Mouse (Mus musculus): Measurements from ENCODE around the gene Prtg. TPM values are rescaled to one million over a fixed set of nuclear protein-coding genes. Genes with fewer than 3 reads are reported as not detected.

The Prtg gene
- polyA plus RNA-seq, 1 experiment from 2014 or later: 0.84 TPM

DNA sequence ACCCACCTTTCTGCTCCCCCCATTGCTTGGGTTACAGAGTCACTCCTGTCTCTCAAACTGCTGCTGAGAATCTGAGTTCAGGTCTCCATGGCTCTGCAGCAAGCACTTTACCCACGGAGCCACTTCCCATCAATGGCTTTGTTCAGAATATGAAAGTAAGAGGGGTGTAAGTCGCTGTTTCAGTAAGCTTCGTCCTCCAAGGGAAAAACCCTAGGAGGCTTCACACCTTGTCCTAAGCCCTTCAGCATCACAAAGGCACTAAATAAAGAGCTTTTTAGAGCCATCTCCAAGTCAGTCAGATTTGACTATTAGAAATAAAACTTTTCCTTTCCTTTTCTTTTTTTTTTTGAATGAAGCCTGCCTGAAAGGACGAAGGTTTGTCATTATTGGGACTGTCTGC is 3.4 kb upstream of the Prtg start:
- Histone ChIP-seq H3K27ac (ENCODE audit: low read depth) (no peak overlapping the region), H3K36me3 (ENCODE audit: control insufficient read depth, insufficient read depth, low read length) (no peaks in the 10 kb centered on the region), H3K9ac (ENCODE audit: low read length) (no peak overlapping the region), H3K4me2 (ENCODE audit: low read length) (no peak overlapping the region), H3K9me3 (ENCODE audit: control insufficient read depth, low read length) (no peaks in the 10 kb centered on the region), H3K27me3 (replicated peaks; ENCODE audit: control insufficient read depth, insufficient read depth, low read length) (no peaks in the 10 kb centered on the region), H3K4me1 (replicated peaks; ENCODE audit: control insufficient read depth, insufficient read depth, low read length) (peaks cover 11% of the 10 kb centered on the region), H3K4me3 (ENCODE audit: low read depth, low read length) (no peak overlapping the region)
- ATAC-seq (replicated peaks; ENCODE audit: low FRiP score, low TSS enrichment, low read depth) (no peak), DNase-seq (ENCODE audit: low spot score) (no peak)
- 52% methylated on average over 4 of the region's 4 CpGs for WGBS

DNA sequence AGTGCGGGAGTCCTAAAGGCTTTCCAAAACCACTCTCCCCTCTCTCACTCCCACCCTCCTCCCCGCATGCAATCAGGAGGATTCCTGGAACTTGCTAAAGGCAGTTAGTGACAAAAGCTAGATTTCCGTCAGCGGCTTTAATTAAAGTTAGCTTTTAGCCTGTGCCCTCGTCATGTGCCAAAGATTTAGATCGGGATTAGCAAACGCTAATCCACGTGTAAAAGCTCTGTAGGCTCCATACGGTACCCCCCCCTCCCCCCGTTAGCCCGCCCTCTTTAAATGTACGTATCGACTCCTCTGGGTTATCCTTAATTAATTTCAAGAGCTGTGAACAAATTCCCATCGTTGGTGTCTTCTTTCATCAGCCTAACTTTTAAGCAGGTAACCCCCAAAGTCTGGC is 528 bp upstream of the Prtg start:
- H3K4me1 ChIP-seq (replicated peaks; ENCODE audit: control insufficient read depth, insufficient read depth, low read length): peaks cover 19% of the 10 kb centered on the region
- peak overlapping the region; percentile 97 for H3K4me2 ChIP-seq (ENCODE audit: low read length)
- H3K27me3 ChIP-seq (replicated peaks; ENCODE audit: control insufficient read depth, insufficient read depth, low read length): no peaks in the 10 kb centered on the region
- H3K9me3 ChIP-seq (ENCODE audit: control insufficient read depth, low read length): no peaks in the 10 kb centered on the region
- no peak for DNase-seq (ENCODE audit: low spot score)
- no peak for ATAC-seq (replicated peaks; ENCODE audit: low FRiP score, low TSS enrichment, low read depth)
- H3K36me3 ChIP-seq (ENCODE audit: control insufficient read depth, insufficient read depth, low read length): no peaks in the 10 kb centered on the region
- no peak overlapping the region for H3K4me3 ChIP-seq (ENCODE audit: low read depth, low read length)
- WGBS: 17% methylated on average over 14 of the region's 14 CpGs
- no peak overlapping the region for H3K27ac ChIP-seq (ENCODE audit: low read depth)
- H3K9ac ChIP-seq (ENCODE audit: low read length): no peak overlapping the region

DNA sequence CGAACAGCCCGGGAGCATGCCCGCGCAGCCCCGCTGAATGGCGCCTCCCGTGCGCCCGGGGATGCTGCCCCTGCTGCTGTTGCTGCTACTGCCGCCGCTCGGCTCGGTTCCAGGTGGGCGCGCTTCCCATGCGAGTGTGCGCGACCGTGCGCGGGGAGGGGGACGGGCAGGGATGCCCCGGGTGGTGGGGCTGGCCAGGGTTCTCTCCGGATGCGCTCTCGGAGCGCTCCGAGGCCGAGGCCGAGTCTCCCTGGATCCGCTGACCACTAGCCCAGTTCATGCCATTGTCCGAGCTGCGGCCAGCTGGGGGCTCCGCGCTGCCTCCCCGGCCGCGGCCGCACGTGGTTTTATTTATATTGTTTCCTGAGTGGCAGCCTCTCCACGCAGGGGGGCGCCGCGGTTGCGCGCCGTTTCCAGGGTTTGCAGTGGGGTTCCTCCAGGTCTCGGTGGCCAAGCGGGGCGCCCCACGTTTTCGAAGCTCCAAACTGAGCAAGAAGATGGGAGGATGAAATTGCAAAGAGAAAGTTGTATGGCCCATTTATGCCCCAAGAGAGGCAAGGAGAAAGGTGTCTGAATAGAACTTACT is 839 bp downstream of the Prtg start:
- H3K9ac ChIP-seq (ENCODE audit: low read length): peak overlapping the region; percentile 71
- peak overlapping the region; percentile 79 for H3K27ac ChIP-seq (ENCODE audit: low read depth)
- H3K4me3 ChIP-seq (ENCODE audit: low read depth, low read length): peak overlapping the region; percentile 63
- H3K4me1 ChIP-seq (replicated peaks; ENCODE audit: control insufficient read depth, insufficient read depth, low read length): peaks cover 22% of the 10 kb centered on the region
- ATAC-seq (replicated peaks; ENCODE audit: low FRiP score, low TSS enrichment, low read depth) (peak; percentile 80), DNase-seq (ENCODE audit: low spot score) (peak; percentile 86)
- H3K36me3 ChIP-seq (ENCODE audit: control insufficient read depth, insufficient read depth, low read length): no peaks in the 10 kb centered on the region
- no peaks in the 10 kb centered on the region for H3K27me3 ChIP-seq (replicated peaks; ENCODE audit: control insufficient read depth, insufficient read depth, low read length)
- H3K4me2 ChIP-seq (ENCODE audit: low read length): peak overlapping the region; percentile 97
- no peaks in the 10 kb centered on the region for H3K9me3 ChIP-seq (ENCODE audit: control insufficient read depth, low read length)
- WGBS: 0% methylated on average over 44 of the region's 52 CpGs

DNA sequence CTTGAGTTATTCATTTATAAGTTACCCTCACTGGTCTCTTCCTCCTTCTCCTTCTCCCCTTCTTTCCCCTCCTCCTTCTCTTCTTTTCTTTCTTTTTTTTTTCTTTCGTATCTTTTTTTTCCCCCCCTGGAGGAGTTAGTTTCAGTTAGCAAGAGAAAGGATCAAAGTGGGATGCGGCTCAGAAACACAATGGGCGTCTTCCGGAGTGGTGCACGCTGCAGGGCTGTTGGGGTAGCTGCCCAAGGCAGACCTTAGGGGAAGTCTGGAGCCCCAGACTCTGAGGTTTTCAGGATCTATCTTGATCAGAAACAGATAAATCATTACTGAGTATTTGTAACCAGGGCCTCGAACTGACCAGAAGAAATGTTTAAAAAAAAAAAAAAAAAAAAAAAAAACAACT is 1.5 kb downstream of the Prtg start:
- no peak overlapping the region for H3K27ac ChIP-seq (ENCODE audit: low read depth)
- no peaks in the 10 kb centered on the region for H3K9me3 ChIP-seq (ENCODE audit: control insufficient read depth, low read length)
- no peaks in the 10 kb centered on the region for H3K27me3 ChIP-seq (replicated peaks; ENCODE audit: control insufficient read depth, insufficient read depth, low read length)
- peak overlapping the region; percentile 97 for H3K4me2 ChIP-seq (ENCODE audit: low read length)
- H3K36me3 ChIP-seq (ENCODE audit: control insufficient read depth, insufficient read depth, low read length): no peaks in the 10 kb centered on the region
- ATAC-seq (replicated peaks; ENCODE audit: low FRiP score, low TSS enrichment, low read depth) (no peak), DNase-seq (ENCODE audit: low spot score) (no peak)
- H3K9ac ChIP-seq (ENCODE audit: low read length): peak overlapping the region; percentile 71
- H3K4me1 ChIP-seq (replicated peaks; ENCODE audit: control insufficient read depth, insufficient read depth, low read length): peaks cover 28% of the 10 kb centered on the region
- H3K4me3 ChIP-seq (ENCODE audit: low read depth, low read length): peak overlapping the region; percentile 63
- WGBS: 3% methylated on average over 6 of the region's 6 CpGs

DNA sequence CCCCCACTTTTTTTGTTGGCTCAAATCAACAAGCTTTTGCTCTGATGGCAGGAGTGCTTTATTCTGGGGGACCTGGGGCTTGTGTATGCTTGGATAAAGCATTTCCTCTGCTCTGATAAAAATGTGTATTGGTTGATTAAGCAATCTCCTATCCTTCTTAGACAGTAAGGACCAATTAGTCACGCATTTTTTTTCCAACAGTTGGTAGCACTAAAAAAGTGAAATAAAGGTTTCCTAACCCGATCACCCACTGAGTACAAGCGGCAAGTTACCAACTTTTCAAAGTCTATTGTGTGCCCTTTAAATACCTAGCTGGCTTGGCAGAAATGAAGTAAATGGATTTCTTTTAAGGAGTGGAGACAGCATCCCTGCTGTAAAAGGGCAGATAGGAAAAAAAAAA is 1.9 kb downstream of the Prtg start:
- peaks cover 29% of the 10 kb centered on the region for H3K4me1 ChIP-seq (replicated peaks; ENCODE audit: control insufficient read depth, insufficient read depth, low read length)
- no peak overlapping the region for H3K27ac ChIP-seq (ENCODE audit: low read depth)
- H3K4me2 ChIP-seq (ENCODE audit: low read length): peak overlapping the region; percentile 97
- WGBS: 32% methylated on average over 3 of the region's 3 CpGs
- H3K9ac ChIP-seq (ENCODE audit: low read length): no peak overlapping the region
- H3K4me3 ChIP-seq (ENCODE audit: low read depth, low read length): peak overlapping the region; percentile 63; the same call in 1 of the 2 replicates
- DNase-seq (ENCODE audit: low spot score) (no peak), ATAC-seq (replicated peaks; ENCODE audit: low FRiP score, low TSS enrichment, low read depth) (no peak)
- H3K36me3 ChIP-seq (ENCODE audit: control insufficient read depth, insufficient read depth, low read length): no peaks in the 10 kb centered on the region
- no peaks in the 10 kb centered on the region for H3K9me3 ChIP-seq (ENCODE audit: control insufficient read depth, low read length)
- H3K27me3 ChIP-seq (replicated peaks; ENCODE audit: control insufficient read depth, insufficient read depth, low read length): no peaks in the 10 kb centered on the region

DNA sequence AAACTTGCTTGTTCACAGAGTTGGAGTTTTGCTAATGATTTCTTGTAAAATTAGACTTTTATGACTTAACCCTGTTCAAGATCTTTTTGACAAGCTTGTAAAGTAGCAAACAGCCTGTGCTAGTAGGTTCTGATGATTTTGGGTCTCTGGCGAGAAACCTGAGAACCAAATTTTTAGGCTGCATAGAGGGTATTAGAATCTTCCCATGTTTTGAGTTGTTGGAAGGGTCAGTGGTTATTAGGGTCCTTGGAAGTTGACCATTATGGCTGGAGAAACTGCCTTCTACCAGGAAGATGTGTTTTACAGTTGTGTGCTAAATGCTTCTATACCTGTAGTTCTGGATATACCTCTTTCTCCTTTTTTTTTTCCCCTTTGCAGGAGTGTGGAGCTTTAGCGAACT is 2.4 kb downstream of the Prtg start:
- Histone ChIP-seq H3K9me3 (ENCODE audit: control insufficient read depth, low read length) (no peaks in the 10 kb centered on the region), H3K36me3 (ENCODE audit: control insufficient read depth, insufficient read depth, low read length) (no peaks in the 10 kb centered on the region), H3K4me1 (replicated peaks; ENCODE audit: control insufficient read depth, insufficient read depth, low read length) (peaks cover 29% of the 10 kb centered on the region), H3K4me2 (ENCODE audit: low read length) (no peak overlapping the region), H3K9ac (ENCODE audit: low read length) (no peak overlapping the region), H3K4me3 (ENCODE audit: low read depth, low read length) (no peak overlapping the region), H3K27ac (ENCODE audit: low read depth) (no peak overlapping the region), H3K27me3 (replicated peaks; ENCODE audit: control insufficient read depth, insufficient read depth, low read length) (no peaks in the 10 kb centered on the region)
- ATAC-seq (replicated peaks; ENCODE audit: low FRiP score, low TSS enrichment, low read depth) (no peak), DNase-seq (ENCODE audit: low spot score) (no peak)
- WGBS: 67% methylated on average over 2 of the region's 2 CpGs

DNA sequence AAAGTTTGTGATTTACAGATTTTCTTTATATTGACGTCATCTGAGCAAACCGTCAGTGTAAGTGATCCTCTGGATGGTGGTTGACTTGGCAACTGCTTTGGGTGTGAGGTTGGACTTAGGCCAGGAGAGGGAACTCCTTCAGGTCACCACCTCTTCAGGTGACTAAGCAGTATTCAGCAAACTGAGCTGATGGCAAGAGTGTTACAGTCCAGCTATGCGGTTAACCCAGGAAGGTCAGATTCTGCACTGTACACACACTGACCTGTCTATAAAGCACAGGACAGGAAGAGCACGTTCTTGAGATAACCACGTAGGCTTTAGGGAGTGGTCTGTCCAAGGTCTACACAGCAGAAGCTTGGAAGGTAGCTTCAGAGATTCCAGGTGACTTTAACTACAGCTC is 3.9 kb downstream of the Prtg start:
- Histone ChIP-seq H3K27ac (ENCODE audit: low read depth) (no peak overlapping the region), H3K27me3 (replicated peaks; ENCODE audit: control insufficient read depth, insufficient read depth, low read length) (no peaks in the 10 kb centered on the region), H3K4me2 (ENCODE audit: low read length) (no peak overlapping the region), H3K9ac (ENCODE audit: low read length) (no peak overlapping the region), H3K4me1 (replicated peaks; ENCODE audit: control insufficient read depth, insufficient read depth, low read length) (peaks cover 28% of the 10 kb centered on the region), H3K36me3 (ENCODE audit: control insufficient read depth, insufficient read depth, low read length) (no peaks in the 10 kb centered on the region), H3K4me3 (ENCODE audit: low read depth, low read length) (no peak overlapping the region), H3K9me3 (ENCODE audit: control insufficient read depth, low read length) (no peaks in the 10 kb centered on the region)
- 46% methylated on average over 5 of the region's 5 CpGs for WGBS
- DNase-seq (ENCODE audit: low spot score): no peak
- ATAC-seq (replicated peaks; ENCODE audit: low FRiP score, low TSS enrichment, low read depth): 0 out of 2 replicates have a peak, but pooled peaks have one; percentile 14

DNA sequence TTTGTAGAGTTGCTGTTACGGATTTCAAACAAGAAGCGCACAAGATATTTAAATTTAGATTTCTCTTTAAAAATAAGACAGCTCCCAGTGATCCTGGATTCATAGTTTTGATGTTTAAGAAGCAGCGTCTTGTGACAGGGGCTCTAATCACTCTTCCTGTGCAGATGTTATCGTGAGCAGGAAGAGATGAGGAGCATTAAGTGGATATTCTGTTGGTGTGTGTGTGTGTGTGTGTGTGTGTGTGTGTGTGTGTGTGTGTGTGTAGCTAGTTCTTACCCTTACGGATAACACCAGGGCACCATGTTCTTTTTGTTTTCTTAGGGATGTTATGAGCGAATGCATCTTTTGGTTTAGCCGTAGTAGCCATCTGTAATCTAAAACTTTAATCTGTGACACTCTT is 5.4 kb downstream of the Prtg start:
- DNase-seq (ENCODE audit: low spot score) (no peak), ATAC-seq (replicated peaks; ENCODE audit: low FRiP score, low TSS enrichment, low read depth) (no peak)
- Histone ChIP-seq H3K9me3 (ENCODE audit: control insufficient read depth, low read length) (no peaks in the 10 kb centered on the region), H3K4me2 (ENCODE audit: low read length) (no peak overlapping the region), H3K9ac (ENCODE audit: low read length) (no peak overlapping the region), H3K27me3 (replicated peaks; ENCODE audit: control insufficient read depth, insufficient read depth, low read length) (no peaks in the 10 kb centered on the region), H3K36me3 (ENCODE audit: control insufficient read depth, insufficient read depth, low read length) (no peaks in the 10 kb centered on the region), H3K4me3 (ENCODE audit: low read depth, low read length) (no peak overlapping the region), H3K4me1 (replicated peaks; ENCODE audit: control insufficient read depth, insufficient read depth, low read length) (peaks cover 18% of the 10 kb centered on the region), H3K27ac (ENCODE audit: low read depth) (no peak overlapping the region)
- 47% methylated on average over 7 of the region's 7 CpGs for WGBS
